Mouse (Mus musculus) retina, embryonic 14.5 days (tissue): ENCODE measurements around the gene Slx.
"Not testable (repeated sequence)": the region's sequence is repeated elsewhere in the genome, so short reads cannot be mapped to it uniquely, and the experiment has no call there.

Source experiments
- DNase-seq: peaks from one replicate; pipeline ENCODE4 v3.0.0-alpha.2; 2015; ENCODE audit warnings: low spot score

Slx gene

GRCm38 (mm10) chrX:26545465-26545864 lies at the start of gene Slx:
Slx (minus strand) TSS chrX:26545565.
- DNase-seq: not testable (repeated sequence)
